Mouse (Mus musculus) liver, adult 2 months (tissue): ENCODE measurements at regions not wholly inside any gene's neighbourhood (a gene's known extent, or its start where the extent isn't known, plus 50 kb on each side); places are given as distances from the start of the nearest gene placed in this dataset.

Source experiments
- DNase-seq: peaks from one replicate; pipeline ENCODE4 v3.0.0-alpha.2; 2011; ENCODE audit warnings: low read depth, low spot score; ENCODE audit errors: extremely low read depth
- H3K27ac ChIP-seq: fragments of 200-500 bp; replicated peaks from 2 replicates; pipeline ENCODE4 v1.5.1; 2012; ENCODE audit warnings: low read depth, mild to moderate bottlenecking, control low read depth, inconsistent platforms, low read length; ENCODE audit not compliant: insufficient read depth
- H3K27me3 ChIP-seq: fragments of 200-500 bp; 2 replicates; pipeline ENCODE4 v1.6.1; 2012; ENCODE audit warnings: mild to moderate bottlenecking, moderate library complexity, low read length, inconsistent platforms; ENCODE audit not compliant: control insufficient read depth, insufficient read depth
- H3K36me3 ChIP-seq: fragments of 200-500 bp; 2 replicates; pipeline ENCODE4 v1.6.1; 2012; ENCODE audit warnings: low read length, inconsistent platforms; ENCODE audit not compliant: control insufficient read depth, insufficient read depth
- H3K4me1 ChIP-seq: fragments of 200-500 bp; 2 replicates; pipeline ENCODE4 v1.6.1; 2011; ENCODE audit warnings: low read length; ENCODE audit not compliant: control insufficient read depth, insufficient read depth
- H3K4me3 ChIP-seq: fragments of 200-500 bp; 2 replicates; pipeline ENCODE4 v1.5.1; 2011; ENCODE audit warnings: low read depth, mild to moderate bottlenecking, control low read depth, low read length, moderate library complexity; ENCODE audit not compliant: insufficient read depth
- H3K79me2 ChIP-seq: fragments of 200-500 bp; 2 replicates; pipeline ENCODE4 v1.6.1; 2012; ENCODE audit warnings: inconsistent platforms, mild to moderate bottlenecking, low read length, moderate library complexity; ENCODE audit not compliant: control insufficient read depth, insufficient read depth
- H3K9ac ChIP-seq: fragments of 200-500 bp; 2 replicates; pipeline ENCODE4 v1.6.1; 2012; ENCODE audit warnings: low read depth, mild to moderate bottlenecking, control low read depth, inconsistent platforms, low read length
- CTCF ChIP-seq: fragments of 200-500 bp; IDR thresholded peaks from 2 replicates; pipeline ENCODE4 v1.5.1; 2011; ENCODE audit warnings: low read depth, low read length, control low read depth
- POLR2A ChIP-seq: fragments of 200-500 bp; IDR thresholded peaks from 2 replicates; pipeline ENCODE4 v1.6.1; 2011; ENCODE audit warnings: low read length, control low read depth; ENCODE audit not compliant: insufficient read depth; ENCODE audit errors: extremely low read depth
- WGBS: fragments of 180-500 bp; shearing (Covaris S2); methylation state at CpG from one replicate; pipeline ENCODE4 v1.1.7; 2018; 5-methylcytosine and 5-hydroxymethylcytosine counted together

DNA sequence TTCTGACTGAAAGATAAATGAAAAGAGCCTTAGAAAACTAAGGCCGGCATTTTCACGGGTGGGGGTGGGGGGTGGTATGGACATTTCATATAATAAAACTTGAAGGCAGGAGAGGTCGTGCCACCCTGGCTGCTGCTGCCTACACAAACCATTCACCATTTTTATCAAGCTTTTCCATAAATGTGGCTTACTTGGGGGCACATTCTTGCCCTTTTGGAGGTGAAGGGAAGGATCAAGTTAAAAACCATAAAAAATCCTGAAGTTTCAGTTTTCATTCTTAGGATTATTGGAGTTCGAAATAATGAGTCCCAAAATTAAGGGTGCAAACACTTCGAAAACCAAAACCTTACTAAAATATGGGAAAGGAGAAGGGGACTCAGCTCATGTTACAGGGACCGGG lies 95.1 kb upstream of the Hmga2 start:
- no peak overlapping the region for H3K9ac ChIP-seq
- WGBS = 29% methylated on average over 6 of the region's 6 CpGs
- no peak overlapping the region for H3K27ac ChIP-seq
- H3K79me2 ChIP-seq = no peaks in the 10 kb centered on the region
- no peak for TF ChIP-seq CTCF
- no peak for TF ChIP-seq POLR2A
- H3K27me3 ChIP-seq = peaks cover 2% of the 10 kb centered on the region; the same call in 1 of the 2 replicates
- no peaks in the 10 kb centered on the region for H3K36me3 ChIP-seq
- no peak for DNase-seq
- no peaks in the 10 kb centered on the region for H3K4me1 ChIP-seq
- no peak overlapping the region for H3K4me3 ChIP-seq

- no peaks in the 10 kb centered on the region for H3K79me2 ChIP-seq
- H3K27ac ChIP-seq = no peak overlapping the region
- no peak overlapping the region for H3K4me3 ChIP-seq
- no peak for DNase-seq
- 0 out of 2 replicates have a peak, but pooled peaks cover 2% of the 10 kb centered on the region for H3K27me3 ChIP-seq
- H3K4me1 ChIP-seq = no peaks in the 10 kb centered on the region
- H3K36me3 ChIP-seq = no peaks in the 10 kb centered on the region
- 93% methylated on average over 4 of the region's 4 CpGs for WGBS
- no peak overlapping the region for H3K9ac ChIP-seq
- TF ChIP-seq CTCF (no peak), POLR2A (no peak)
These were observed 89.7 kb upstream of the Hmga2 start for GRCm38 (mm10) chr10:120565992-120566391.

DNA sequence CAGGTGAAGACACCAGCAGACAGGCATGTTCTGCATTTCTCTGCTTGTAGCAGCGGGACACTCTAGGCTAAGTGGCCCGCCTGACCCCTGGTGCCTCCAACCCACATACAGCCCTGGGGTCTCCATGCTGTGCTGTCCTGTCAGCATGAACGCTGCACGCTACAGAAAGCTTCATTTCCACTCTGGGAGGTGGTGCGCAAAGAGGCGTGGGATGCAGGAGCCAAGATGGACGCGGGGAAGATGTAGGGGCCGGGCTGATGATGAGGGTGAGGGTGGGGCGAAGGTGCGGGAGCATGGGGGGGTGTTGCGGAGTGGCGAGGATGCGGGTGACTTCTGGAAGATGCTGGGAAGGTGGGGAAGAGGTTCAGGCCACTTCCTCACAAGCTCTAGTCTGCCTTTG lies 88.6 kb upstream of the Hmga2 start:
- Histone ChIP-seq H3K27me3 (no peaks in the 10 kb centered on the region), H3K4me3 (no peak overlapping the region), H3K79me2 (no peaks in the 10 kb centered on the region), H3K9ac (no peak overlapping the region), H3K36me3 (no peaks in the 10 kb centered on the region), H3K27ac (no peak overlapping the region), H3K4me1 (no peaks in the 10 kb centered on the region)
- WGBS = 50% methylated on average over 14 of the region's 14 CpGs
- TF ChIP-seq CTCF = no peak
- TF ChIP-seq POLR2A = no peak
- no peak for DNase-seq

GRCm38 (mm10) chr10:120563926-120564325 lies 87.7 kb upstream of the Hmga2 start:
- H3K79me2 ChIP-seq = no peaks in the 10 kb centered on the region
- H3K27ac ChIP-seq = no peak overlapping the region
- TF ChIP-seq POLR2A = no peak
- TF ChIP-seq CTCF = no peak
- H3K27me3 ChIP-seq = no peaks in the 10 kb centered on the region
- H3K4me3 ChIP-seq = no peak overlapping the region
- DNase-seq = no peak
- no peaks in the 10 kb centered on the region for H3K36me3 ChIP-seq
- 53% methylated on average over 10 of the region's 10 CpGs for whole genome bisulfite sequencing
- H3K4me1 ChIP-seq = no peaks in the 10 kb centered on the region
- no peak overlapping the region for H3K9ac ChIP-seq

- WGBS = 93% methylated on average over 5 of the region's 5 CpGs
- H3K4me1 ChIP-seq = no peaks in the 10 kb centered on the region
- no peak overlapping the region for H3K27ac ChIP-seq
- no peak overlapping the region for H3K4me3 ChIP-seq
- no peaks in the 10 kb centered on the region for H3K36me3 ChIP-seq
- H3K79me2 ChIP-seq = no peaks in the 10 kb centered on the region
- TF ChIP-seq CTCF (no peak), POLR2A (no peak)
- no peaks in the 10 kb centered on the region for H3K27me3 ChIP-seq
- DNase-seq = peak; percentile 48
- H3K9ac ChIP-seq = no peak overlapping the region
These were observed 85.6 kb upstream of the Hmga2 start for GRCm38 (mm10) chr10:120561821-120562220.

- 25% methylated on average over 10 of the region's 10 CpGs for WGBS
- no peak for TF ChIP-seq CTCF
- TF ChIP-seq POLR2A = no peak
- no peaks in the 10 kb centered on the region for H3K36me3 ChIP-seq
- H3K27ac ChIP-seq = no peak overlapping the region
- peak; percentile 64 for DNase-seq
- peaks cover 2% of the 10 kb centered on the region; the same call in 1 of the 2 replicates for H3K27me3 ChIP-seq
- H3K9ac ChIP-seq = no peak overlapping the region
- no peaks in the 10 kb centered on the region for H3K4me1 ChIP-seq
- no peak overlapping the region for H3K4me3 ChIP-seq
- H3K79me2 ChIP-seq = no peaks in the 10 kb centered on the region
These were observed 81.7 kb upstream of the Hmga2 start for GRCm38 (mm10) chr10:120557850-120558447.
